Mouse (Mus musculus) cortical plate, adult 2 months (tissue): ENCODE measurements around the gene Rho.

Source experiments
- CTCF ChIP-seq: fragments of 200-500 bp; IDR thresholded peaks from 2 replicates; pipeline ENCODE4 v1.5.1; 2011; ENCODE audit warnings: mild to moderate bottlenecking, control low read depth, low read length; ENCODE audit not compliant: insufficient read depth; ENCODE audit errors: extremely low read depth
- POLR2A ChIP-seq: fragments of 200-500 bp; IDR thresholded peaks from 2 replicates; pipeline ENCODE4 v1.6.1; 2011; ENCODE audit warnings: mild to moderate bottlenecking, low read length, control low read depth; ENCODE audit not compliant: insufficient read depth; ENCODE audit errors: extremely low read depth

- TF ChIP-seq CTCF (no peak), POLR2A (no peak)
Measured at GRCm38 (mm10) chr6:115930018-115930417, 1.5 kb upstream of the Rho start.
